In the genomic region with DNA sequence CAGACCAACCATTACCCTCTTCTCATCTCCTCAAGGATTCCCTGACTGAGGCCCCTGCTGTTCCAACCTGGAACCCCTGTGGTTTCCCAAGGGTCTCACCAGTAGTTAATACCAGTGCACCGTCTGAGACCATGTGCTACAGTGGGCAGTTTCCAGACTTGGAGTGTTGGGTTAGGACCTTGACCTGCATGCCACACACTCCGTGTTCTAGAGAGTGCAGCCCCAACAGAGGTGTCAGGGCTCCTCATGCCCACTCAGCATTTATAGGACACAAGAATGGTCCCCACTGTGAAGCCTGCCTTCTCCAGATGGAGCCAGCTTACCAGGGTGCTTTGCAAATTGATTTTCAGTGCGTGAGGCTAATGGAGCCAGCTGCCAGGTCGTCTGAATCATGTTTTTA, we compare ENCODE assay signal across 10 mouse cellular contexts. TPM values are rescaled to one million over a fixed set of nuclear protein-coding genes. Genes with fewer than 3 reads are reported as not detected.
DNase-seq lines count a peak whose midpoint lies in the region; ATAC-seq and TF ChIP-seq lines count a peak whose summit lies in the region.
"Had no signal": no experiment of that assay in that cellular context is flagged by ENCODE, and none has a peak within 500 bp of the region (broad histone marks: within the 10 kb centered on the region; RNA-seq: fewer than 3 reads in every experiment).

No protein-coding gene starts in this region.

- peaks cover 4% of the 10 kb centered on the region; the same call in 1 of the 2 replicates for H3K4me1 ChIP-seq in forebrain, embryonic 12.5 days
- no peaks in the 10 kb centered on the region for H3K4me1 ChIP-seq in forebrain, embryonic 14.5 days (ENCODE audit: control insufficient read depth, insufficient read depth, low read length)
- peaks cover 15% of the 10 kb centered on the region for H3K4me1 ChIP-seq in hindbrain, embryonic 16.5 days (ENCODE audit: control insufficient read depth, insufficient read depth, low read depth, low read length)
- H3K4me1 ChIP-seq in midbrain, postnatal 0 days (ENCODE audit: insufficient read depth, low read length) = no peaks in the 10 kb centered on the region

- no peaks in the 10 kb centered on the region for H3K27me3 ChIP-seq in forebrain, embryonic 12.5 days
- H3K27me3 ChIP-seq in forebrain, embryonic 14.5 days (replicated peaks; ENCODE audit: control insufficient read depth, insufficient read depth, low read length) = no peaks in the 10 kb centered on the region
- H3K27me3 ChIP-seq in hindbrain, embryonic 16.5 days (replicated peaks; ENCODE audit: control insufficient read depth, insufficient read depth, low read length) = no peaks in the 10 kb centered on the region
- no peaks in the 10 kb centered on the region for H3K27me3 ChIP-seq in midbrain, postnatal 0 days (ENCODE audit: insufficient read depth, low read length)
- H3K27me3 ChIP-seq: megakaryocyte, embryonic 14.5 days had no signal

- H3K4me2 ChIP-seq in forebrain, embryonic 12.5 days = no peak overlapping the region
- H3K4me2 ChIP-seq in forebrain, embryonic 14.5 days (ENCODE audit: low read length) = no peak overlapping the region
- no peak overlapping the region for H3K4me2 ChIP-seq in hindbrain, embryonic 16.5 days (ENCODE audit: low read length)
- H3K4me2 ChIP-seq in midbrain, postnatal 0 days (ENCODE audit: low read depth, low read length, poor library complexity, severe bottlenecking) = no peak overlapping the region

- no peak overlapping the region for H3K4me3 ChIP-seq in forebrain, embryonic 12.5 days (replicated peaks)
- H3K4me3 ChIP-seq in forebrain, embryonic 14.5 days (ENCODE audit: low read depth, low read length) = no peak overlapping the region
- H3K4me3 ChIP-seq in layer of hippocampus, adult 2 months = no peak overlapping the region
- H3K4me3 ChIP-seq in hindbrain, embryonic 16.5 days (ENCODE audit: low read length) = no peak overlapping the region
- no peak overlapping the region for H3K4me3 ChIP-seq in midbrain, postnatal 0 days (ENCODE audit: low read depth, low read length)
- H3K4me3 ChIP-seq: megakaryocyte, embryonic 14.5 days had no signal

- H3K27ac ChIP-seq in forebrain, embryonic 12.5 days = peak overlapping the region; percentile 59
- no peak overlapping the region for H3K27ac ChIP-seq in forebrain, embryonic 14.5 days (ENCODE audit: low read depth, low read length)
- H3K27ac ChIP-seq in layer of hippocampus, adult 2 months = peak overlapping the region; percentile 63; the same call in 1 of the 2 replicates
- peak overlapping the region; percentile 9; the same call in 1 of the 2 replicates for H3K27ac ChIP-seq in hindbrain, embryonic 16.5 days (ENCODE audit: low read depth, low read length)
- H3K27ac ChIP-seq in midbrain, postnatal 0 days (ENCODE audit: low read depth, low read length) = peak overlapping the region; percentile 26; the same call in 1 of the 2 replicates

- ATAC-seq in forebrain, embryonic 12.5 days (ENCODE audit: low FRiP score) = no peak
- no peak for ATAC-seq in forebrain, embryonic 14.5 days
- no peak for ATAC-seq in hindbrain, embryonic 16.5 days
- no peak for ATAC-seq in midbrain, postnatal 0 days (ENCODE audit: low FRiP score)

- 72% methylated on average over 4 of the region's 4 CpGs for WGBS in forebrain, embryonic 12.5 days
- 63% methylated on average over 4 of the region's 4 CpGs for WGBS in forebrain, embryonic 14.5 days
- 53% methylated on average over 4 of the region's 4 CpGs for WGBS in hindbrain, embryonic 16.5 days
- 50% methylated on average over 4 of the region's 4 CpGs for WGBS in midbrain, postnatal 0 days

- intact Hi-C loops in left cerebral cortex, postnatal 10 days (cut with DNase I) = no loop called here

- peaks cover 50% of the 10 kb centered on the region for H3K36me3 ChIP-seq in forebrain, embryonic 12.5 days (replicated peaks)
- H3K36me3 ChIP-seq in forebrain, embryonic 14.5 days (ENCODE audit: control insufficient read depth, insufficient read depth, low read length) = peaks cover 80% of the 10 kb centered on the region
- peaks cover 38% of the 10 kb centered on the region for H3K36me3 ChIP-seq in hindbrain, embryonic 16.5 days (ENCODE audit: control insufficient read depth, insufficient read depth, low read length)
- peaks cover 62% of the 10 kb centered on the region for H3K36me3 ChIP-seq in midbrain, postnatal 0 days (ENCODE audit: insufficient read depth, low read length)

- DNase-seq in forebrain, embryonic 14.5 days (ENCODE audit: low spot score) = no peak
- no peak for DNase-seq in layer of hippocampus, adult 2 months (ENCODE audit: low spot score in 2 of 2)
- no peak for DNase-seq in layer of hippocampus, adult 9-10 months (ENCODE audit: low spot score)
- DNase-seq in midbrain, postnatal 0 days (ENCODE audit: low spot score) = no peak
- DNase-seq in left cerebral cortex, postnatal 10 days (ENCODE audit: extremely low spot score in 1 of 2, low spot score in 2 of 2) = no peak
- no peak for DNase-seq in urinary bladder, postnatal 4 days (ENCODE audit: low spot score in 2 of 2)
- DNase-seq: heart, postnatal 36 days had no signal

- TF ChIP-seq CTCF in layer of hippocampus, adult 2 months (conservative IDR thresholded peaks at IDR 0.05) = no peak
- no peak for TF ChIP-seq CTCF in midbrain, postnatal 0 days (IDR thresholded peaks at IDR 0.05)

- H3K9me3 ChIP-seq in forebrain, embryonic 12.5 days = no peaks in the 10 kb centered on the region
- H3K9me3 ChIP-seq in forebrain, embryonic 14.5 days (replicated peaks; ENCODE audit: control insufficient read depth, low read length) = no peaks in the 10 kb centered on the region
- H3K9me3 ChIP-seq in hindbrain, embryonic 16.5 days (ENCODE audit: control insufficient read depth, low read length) = no peaks in the 10 kb centered on the region
- no peaks in the 10 kb centered on the region for H3K9me3 ChIP-seq in midbrain, postnatal 0 days (ENCODE audit: low read length)
- H3K9me3 ChIP-seq: megakaryocyte, embryonic 14.5 days had no signal

- H3K9ac ChIP-seq in forebrain, embryonic 12.5 days = no peak overlapping the region
- no peak overlapping the region for H3K9ac ChIP-seq in forebrain, embryonic 14.5 days (ENCODE audit: low read length)
- no peak overlapping the region for H3K9ac ChIP-seq in hindbrain, embryonic 16.5 days (ENCODE audit: low read depth, low read length)
- H3K9ac ChIP-seq in midbrain, postnatal 0 days (replicated peaks; ENCODE audit: low read length, poor library complexity, severe bottlenecking) = no peak overlapping the region

RNA-seq across cellular contexts. Expression of gene Vps37b, which starts 28.7 kb away (rescaled TPM):
- 70.5 and 73.4 TPM in 2 replicates for polyA plus RNA-seq in forebrain, embryonic 12.5 days (2016; fragmentation: Nextera tagmentation; extraction: Ambion mirVana)
- polyA plus RNA-seq in forebrain, embryonic 14.5 days (2014; fragmentation: Nextera tagmentation; extraction: Ambion mirVana) = 70.5 and 86.6 TPM in 2 replicates
- 10 to 100 TPM; 36.8 to 42.2 TPM for total RNA-seq in layer of hippocampus, adult 2 months (2021)
- polyA plus RNA-seq in hindbrain, embryonic 16.5 days (2015; fragmentation: Nextera tagmentation; extraction: Ambion mirVana) = 70.9 and 81.1 TPM in 2 replicates
- 52.3 and 75.5 TPM in 2 replicates for total RNA-seq in midbrain, postnatal 0 days (2014; rRNA removed)
- 54.3 and 56.2 TPM in 2 replicates for polyA plus RNA-seq in midbrain, postnatal 0 days (2015; fragmentation: Nextera tagmentation; extraction: Ambion mirVana)
- 10 to 100 TPM; 42.5 to 42.6 TPM for total RNA-seq in left cerebral cortex, postnatal 10 days (2021)

RNA-seq across cellular contexts. Expression of gene Hip1r, which starts 29.9 kb away (rescaled TPM):
- 16.0 and 17.9 TPM in 2 replicates for polyA plus RNA-seq in forebrain, embryonic 12.5 days (2016; fragmentation: Nextera tagmentation; extraction: Ambion mirVana)
- 12.4 and 27.1 TPM in 2 replicates for polyA plus RNA-seq in forebrain, embryonic 14.5 days (2014; fragmentation: Nextera tagmentation; extraction: Ambion mirVana)
- total RNA-seq in layer of hippocampus, adult 2 months (2021) = 10 to 100 TPM; 42.8 to 43.8 TPM
- polyA plus RNA-seq in hindbrain, embryonic 16.5 days (2015; fragmentation: Nextera tagmentation; extraction: Ambion mirVana) = 34.3 and 35.3 TPM in 2 replicates
- 42.9 and 45.4 TPM in 2 replicates for total RNA-seq in midbrain, postnatal 0 days (2014; rRNA removed)
- 25.8 and 30.8 TPM in 2 replicates for polyA plus RNA-seq in midbrain, postnatal 0 days (2015; fragmentation: Nextera tagmentation; extraction: Ambion mirVana)
- 10 to 100 TPM; 82.4 to 93.4 TPM for total RNA-seq in left cerebral cortex, postnatal 10 days (2021)
